Mouse (Mus musculus) kidney, adult 2 months (tissue): Measurements from ENCODE around the gene Aicda.

Experiments used
- CTCF ChIP-seq: fragments of 200-500 bp; conservative IDR thresholded peaks from 2 replicates; pipeline ENCODE4 v1.5.1; 2011; ENCODE audit warnings: low read depth, mild to moderate bottlenecking, control low read depth, low read length, moderate library complexity, mixed read lengths; ENCODE audit not compliant: insufficient read depth, insufficient read length
- POLR2A ChIP-seq: fragments of 200-500 bp; IDR thresholded peaks from one replicate; pipeline ENCODE4 v1.6.1; 2011; ENCODE audit warnings: low read depth, low read length, control low read depth

DNA sequence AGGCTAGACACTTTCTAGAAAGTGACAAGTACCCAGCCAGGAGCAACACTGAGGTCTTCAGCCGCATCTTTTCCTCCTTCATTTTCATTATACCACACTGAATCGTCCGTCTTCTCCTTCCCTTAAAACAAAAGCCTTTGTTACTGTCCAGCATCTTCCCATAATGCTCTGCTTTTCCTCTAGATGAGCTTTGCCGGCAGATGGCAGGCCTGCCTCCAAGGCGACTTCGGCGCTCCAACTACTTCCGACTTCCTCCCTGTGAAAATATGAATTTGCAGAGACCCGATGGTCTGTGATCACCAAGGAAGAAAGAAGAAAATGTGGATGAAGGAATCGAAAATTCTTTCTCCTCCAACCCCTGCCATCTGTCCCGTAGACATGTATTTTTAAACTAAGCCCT, 25.5 kb upstream of the Aicda start:
- TF ChIP-seq CTCF = no peak
- no peak for TF ChIP-seq POLR2A
